Mouse (Mus musculus): ENCODE results near the gene Fbxo41.

The Fbxo41 gene

DNA sequence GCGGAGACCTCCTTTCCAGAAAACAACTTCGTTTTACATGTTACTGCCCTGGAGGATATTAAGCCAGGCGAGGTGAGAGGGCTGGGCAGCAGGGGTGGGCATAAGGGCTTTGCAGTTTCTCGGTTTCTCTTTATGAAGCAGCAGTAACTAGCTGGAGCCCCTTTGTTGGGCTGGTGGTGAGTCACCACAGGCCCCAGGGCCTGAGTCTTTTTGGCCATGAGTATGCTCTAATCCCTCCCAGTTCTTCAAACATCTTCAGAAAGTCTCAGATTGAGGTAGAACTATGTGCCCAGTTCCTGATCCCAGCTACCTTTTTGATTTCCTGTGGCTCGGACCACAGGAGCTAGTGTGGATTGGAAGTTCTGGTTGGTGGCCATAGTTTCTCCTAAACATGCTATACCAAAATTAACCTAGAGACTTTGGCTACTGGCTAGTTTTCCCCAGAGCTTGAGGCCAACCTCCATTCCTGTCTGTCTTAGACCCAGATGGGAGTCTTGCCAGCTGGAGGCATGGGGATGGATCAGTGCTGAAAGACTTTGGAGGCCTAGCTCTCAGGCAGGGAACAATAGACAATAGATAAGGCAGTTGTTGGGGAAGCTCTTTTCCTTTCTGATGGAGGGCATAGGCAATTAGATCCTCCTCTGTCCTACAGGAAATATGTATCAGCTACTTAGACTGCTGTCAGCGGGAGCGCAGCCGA lies 58.4 kb downstream of the Fbxo41 start:
- DNase-seq: no peak

DNA sequence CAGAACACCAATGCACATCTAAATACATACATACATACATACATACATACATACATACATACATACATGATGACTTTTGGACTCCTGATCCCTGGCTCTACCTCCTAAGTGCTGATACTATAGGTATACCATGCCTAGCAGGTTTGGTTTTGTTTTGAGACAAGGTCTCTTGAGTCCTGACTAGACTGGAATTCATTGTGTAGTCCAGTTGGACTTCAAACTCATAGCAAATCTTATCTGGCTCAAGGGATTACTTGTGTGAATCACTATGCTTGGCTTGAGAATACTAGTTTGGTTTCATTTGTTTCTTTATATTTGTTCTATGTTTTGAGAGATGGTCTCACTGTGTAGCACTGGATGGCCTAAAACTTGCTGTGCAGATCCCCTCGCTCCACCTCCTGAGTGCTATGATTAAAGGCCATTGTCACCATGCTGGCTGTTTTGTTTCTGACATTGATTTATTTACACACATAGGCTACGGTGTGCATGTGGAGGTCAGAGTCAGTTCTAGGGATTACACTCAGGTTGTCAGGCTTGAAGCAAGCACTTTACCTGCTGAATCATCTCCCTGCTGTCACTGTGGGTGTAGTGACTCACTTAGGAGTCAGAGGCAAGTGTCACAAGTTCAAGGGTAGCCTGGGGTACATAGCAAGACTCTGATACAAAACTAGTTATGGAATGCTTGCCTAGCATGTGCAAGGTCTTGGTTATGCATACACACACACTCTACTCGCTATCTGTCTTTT lies 59.1 kb downstream of the Fbxo41 start:
- DNase-seq: no peak

DNA sequence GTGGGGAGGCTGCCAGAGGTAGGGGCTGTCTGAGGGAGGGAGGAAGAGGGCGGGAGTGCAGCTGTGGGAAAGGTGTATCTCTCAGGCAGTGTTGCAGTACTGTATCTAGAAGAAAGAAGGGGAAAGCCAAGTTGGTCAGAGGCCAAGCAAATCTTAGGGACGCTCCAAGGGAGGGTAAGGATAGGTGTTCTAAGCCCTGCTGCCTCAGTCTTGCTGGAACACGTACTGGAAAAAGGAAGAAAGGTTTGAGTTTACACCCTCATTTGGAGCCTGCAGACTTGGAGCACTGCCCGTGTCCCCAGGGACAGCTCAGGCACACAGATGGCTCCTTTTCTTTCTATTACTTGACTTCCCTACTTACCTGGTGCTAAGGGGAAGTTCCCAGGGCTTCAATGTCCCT lies 61.7 kb downstream of the Fbxo41 start:
- no peak for DNase-seq

DNA sequence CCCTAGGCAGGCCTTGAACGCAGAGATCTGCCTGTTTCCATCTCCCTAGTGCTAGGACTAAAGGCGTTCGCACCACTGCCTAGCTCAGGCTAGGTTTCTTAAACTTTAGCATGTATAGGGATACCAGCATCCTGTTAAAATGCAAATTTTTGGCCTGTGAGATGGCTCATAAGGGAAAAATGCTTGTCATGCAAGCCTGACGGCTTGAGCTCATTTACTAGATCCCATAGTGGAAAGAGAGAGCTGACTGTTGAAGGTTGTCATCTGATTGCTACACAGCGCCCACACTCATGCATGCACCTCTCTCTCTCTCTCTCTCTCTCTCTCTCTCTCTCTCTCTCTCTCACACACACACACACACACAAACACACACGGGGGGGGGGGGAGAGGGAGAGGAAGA lies 66.2 kb downstream of the Fbxo41 start:
- no peak for DNase-seq

DNA sequence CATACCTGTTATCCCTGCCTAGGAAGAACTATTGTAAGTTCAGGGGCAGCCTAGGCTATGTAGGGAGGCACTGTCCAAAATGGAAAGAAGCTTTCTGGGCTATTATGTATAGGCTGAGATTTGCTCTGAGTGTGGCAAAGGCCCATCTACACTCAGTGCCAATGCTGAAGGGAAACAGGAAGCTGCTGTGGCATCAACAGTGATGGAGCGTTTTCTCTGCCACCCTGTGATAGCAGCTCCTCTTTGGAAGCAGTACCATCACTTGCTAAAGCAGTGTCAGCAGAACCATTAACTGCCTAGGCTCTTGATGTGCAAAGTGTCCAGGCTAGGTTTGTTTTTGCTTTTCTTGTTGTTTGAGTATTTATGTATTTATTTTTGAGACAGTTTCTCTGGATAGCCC lies 66.6 kb downstream of the Fbxo41 start:
- DNase-seq: no peak

DNA sequence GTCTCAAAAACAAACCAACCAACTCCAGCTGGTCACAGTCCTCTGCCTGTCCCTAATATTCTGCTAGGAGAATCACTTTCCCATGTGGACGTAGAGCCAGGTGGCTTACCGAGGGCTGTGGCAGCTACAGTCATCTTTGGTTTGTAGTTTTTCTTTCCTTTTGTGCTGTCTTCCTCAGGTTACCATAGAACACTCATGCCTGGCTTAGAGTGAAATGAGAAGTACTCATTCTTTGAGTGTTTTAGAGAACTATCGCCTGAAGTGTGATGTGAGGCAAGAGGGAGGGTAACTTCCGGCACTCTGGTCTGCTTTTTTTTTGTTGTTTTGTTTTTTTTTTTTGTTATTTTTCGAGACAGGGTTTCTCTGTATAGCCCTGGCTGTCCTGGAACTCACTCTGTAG lies 68.9 kb downstream of the Fbxo41 start:
- DNase-seq: no peak

DNA sequence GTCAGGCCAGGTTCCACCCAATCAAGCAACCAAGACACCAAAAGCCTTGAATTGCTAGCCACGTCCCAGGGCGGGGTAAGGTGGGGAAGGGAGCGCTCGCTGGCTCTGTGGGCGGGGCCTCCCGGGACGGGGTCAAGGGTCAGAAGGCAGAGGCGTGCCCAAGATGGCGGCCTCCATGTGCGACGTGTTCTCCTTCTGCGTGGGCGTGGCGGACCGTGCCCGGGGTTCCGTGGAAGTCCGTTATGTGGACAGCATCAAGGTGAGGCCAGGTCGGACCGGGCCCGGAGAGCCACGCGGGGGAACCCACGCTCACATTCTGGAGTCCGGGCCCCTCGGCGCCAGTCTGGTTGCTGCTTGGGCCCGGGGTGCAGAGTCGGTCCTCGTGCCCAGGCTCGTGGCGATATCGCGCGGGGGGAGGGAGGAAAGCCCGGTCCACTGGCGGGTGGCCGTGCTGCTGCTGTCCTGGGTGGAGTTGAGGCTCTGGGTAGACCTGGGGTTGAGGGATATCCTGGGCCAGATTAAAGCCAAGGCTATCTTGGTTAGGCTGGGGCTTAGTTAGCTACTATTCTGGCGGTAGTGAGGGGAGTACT lies 70.9 kb downstream of the Fbxo41 start, which contains the start of gene Smyd5:
Gene Smyd5 (plus strand): TSS at position 148 of the 590 bp plus-strand sequence.
- peak; percentile 92 for DNase-seq

DNA sequence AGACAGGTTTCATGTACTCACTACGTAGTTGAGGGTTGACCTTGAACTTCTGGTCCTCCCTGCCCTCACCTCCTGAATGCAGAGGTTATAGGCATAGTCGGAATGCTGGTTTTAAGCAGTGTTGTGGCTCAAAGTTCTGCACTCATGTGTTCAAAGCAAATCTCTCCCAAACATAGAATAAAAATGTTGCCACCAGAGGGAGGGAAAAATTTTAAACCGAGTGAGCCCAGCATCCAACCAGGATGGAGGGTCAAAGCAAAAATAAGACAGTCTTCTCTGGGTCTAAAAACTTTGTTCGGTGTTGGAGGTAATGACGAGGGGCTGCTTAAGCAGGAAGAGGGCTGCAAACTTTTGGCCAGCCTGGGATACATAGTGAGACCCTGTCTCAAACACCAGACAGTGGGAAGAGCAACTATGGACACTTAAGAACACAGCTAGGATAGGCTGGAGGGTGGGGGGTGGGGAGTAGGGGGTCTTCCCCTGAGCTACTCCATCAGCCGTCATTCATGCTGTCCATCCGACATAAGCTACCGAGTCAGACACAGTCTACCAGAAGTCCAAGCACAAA lies 71.4 kb downstream of the Fbxo41 start:
- no peak for DNase-seq

DNA sequence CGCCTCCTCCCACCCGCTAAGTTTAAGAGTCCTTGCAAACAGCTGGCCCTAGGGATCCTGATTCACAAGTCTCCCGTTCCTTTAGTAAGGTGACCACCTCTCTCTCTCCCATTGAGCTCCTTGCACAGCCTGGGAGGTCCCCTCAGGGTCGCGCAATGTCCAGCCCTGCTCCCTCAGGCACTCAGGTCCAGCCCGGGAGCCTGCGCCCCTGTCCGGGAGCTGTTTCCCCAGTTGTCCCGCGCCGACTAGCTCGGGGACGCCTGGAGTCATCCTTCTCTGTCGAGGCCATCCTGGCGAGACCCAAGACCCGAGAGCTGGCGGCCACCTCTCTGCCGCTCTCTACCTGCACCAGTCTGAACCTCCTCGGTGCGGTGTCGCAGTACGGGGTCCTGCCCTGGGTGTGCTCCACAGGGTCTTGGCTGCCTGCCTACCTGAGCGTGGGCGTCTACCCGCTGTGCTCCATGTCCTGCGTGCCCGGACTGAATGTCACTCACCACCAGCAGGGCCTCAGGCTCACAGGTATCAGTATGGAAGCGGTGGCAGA lies 78.9 kb downstream of the Fbxo41 start, which contains the start of gene Noto:
Gene Noto (plus strand): TSS at position 51 of the 544 bp plus-strand sequence.
- no peak for DNase-seq

All from embryo, embryonic 11 days (tissue).